Mouse (Mus musculus) heart, adult 2 months (tissue): ENCODE measurements around the gene Gm3336. TPM values are rescaled to one million over a fixed set of nuclear protein-coding genes. Genes with fewer than 3 reads are reported as not detected.

Experiments used
- DNase-seq, 2 experiments: peaks; one replicate each; pipeline ENCODE4 v3.0.0; 2021
- H3K27ac ChIP-seq: fragments of 200-600 bp; 2 replicates; pipeline ENCODE4 v1.8.1; 2022
- H3K27me3 ChIP-seq: fragments of 200-500 bp; 2 replicates; pipeline ENCODE4 v1.6.1; 2012; ENCODE audit warnings: mild to moderate bottlenecking, low read length, inconsistent platforms, mixed read lengths; ENCODE audit not compliant: control insufficient read depth, insufficient read depth
- H3K36me3 ChIP-seq: fragments of 200-500 bp; 2 replicates; pipeline ENCODE4 v1.6.1; 2012; ENCODE audit warnings: low read length, inconsistent platforms; ENCODE audit not compliant: control insufficient read depth, insufficient read depth
- H3K4me1 ChIP-seq: fragments of 200-500 bp; 2 replicates; pipeline ENCODE4 v1.6.1; 2011; ENCODE audit warnings: low read length; ENCODE audit not compliant: control insufficient read depth, insufficient read depth
- H3K4me3 ChIP-seq: fragments of 200-600 bp; 2 replicates; pipeline ENCODE4 v1.8.1; 2022
- H3K79me2 ChIP-seq: fragments of 200-500 bp; replicated peaks from 2 replicates; pipeline ENCODE4 v1.6.1; 2012; ENCODE audit warnings: mild to moderate bottlenecking, inconsistent platforms, low read length, moderate library complexity, mixed read lengths; ENCODE audit not compliant: control insufficient read depth, insufficient read depth
- H3K9ac ChIP-seq: fragments of 200-500 bp; 2 replicates; pipeline ENCODE4 v1.6.1; 2012; ENCODE audit warnings: low read depth, mild to moderate bottlenecking, control low read depth, inconsistent platforms, low read length, mixed read lengths
- CTCF ChIP-seq: fragments of 200-600 bp; IDR thresholded peaks from 2 replicates; pipeline ENCODE4 v1.8.1; 2022; ENCODE audit warnings: antibody characterized with exemption, mild to moderate bottlenecking, moderate library complexity
- EP300 ChIP-seq: fragments of 200-500 bp; IDR thresholded peaks from 2 replicates; pipeline ENCODE4 v1.6.1; 2011; ENCODE audit warnings: low read depth, low read length, control low read depth; ENCODE audit not compliant: insufficient read depth
- POLR2A ChIP-seq: fragments of 200-500 bp; IDR thresholded peaks from 2 replicates; pipeline ENCODE4 v1.6.1; 2011; ENCODE audit warnings: mild to moderate bottlenecking, low read depth, low read length, control low read depth; ENCODE audit not compliant: insufficient read depth
- WGBS: fragments of 180-500 bp; shearing (Covaris S2); methylation state at CpG from one replicate; pipeline ENCODE4 v1.1.7; 2018; 5-methylcytosine and 5-hydroxymethylcytosine counted together
- intact Hi-C: fragments of 180-260 bp; cut with DNase I; formaldehyde crosslinking; loops from one replicate; pipeline ENCODE4 v1.15.1; 2025
- long read RNA-seq: library from polyadenylated mRNA; stranded (forward); transcript quantifications from one replicate; pipeline ENCODE4 v2.0.0, GENCODE M21; 2021
- polyA plus RNA-seq: library from polyadenylated mRNA; depleted of rRNA; stranded (reverse); fragments of >200 nt; gene quantifications from 2 replicates; pipeline ENCODE4 v1.2.3, GENCODE M21; 2012; rRNA removed
- total RNA-seq, 2 experiments: library from RNA; stranded (reverse); gene quantifications; 2 replicates each; pipeline ENCODE4 v1.2.3; 2021

Gm3336 gene
- not detected for total RNA-seq
- polyA plus RNA-seq: not detected in 2 replicates
- long read RNA-seq: 0 reads

- H3K9ac ChIP-seq: no peak within 1 kb of the TSS
- DNase-seq: peak; percentile 72 to 75
- no peak within 1 kb of the TSS for H3K27ac ChIP-seq
- H3K27me3 ChIP-seq: no peaks in the 10 kb centered on the region
- WGBS: 4% methylated on average over 19 of the region's 19 CpGs
- TF ChIP-seq EP300: peak; percentile 42; the same call in 1 of the 2 replicates
- TF ChIP-seq CTCF: no peak; the same call in 1 of the 2 replicates
- intact Hi-C loops: no loop called here
- H3K36me3 ChIP-seq: no peaks in the 10 kb centered on the region
- peaks cover 1% of the 10 kb centered on the region; the same call in 1 of the 2 replicates for H3K4me1 ChIP-seq
- no peak within 1 kb of the TSS for H3K4me3 ChIP-seq
- H3K79me2 ChIP-seq: no peaks in the 10 kb centered on the region
Observed at GRCm38 (mm10) chr8:70718297-70718696, at the start of gene Gm3336. Gene Gm3336, plus strand, starts transcription at chr8:70718543.

GRCm38 (mm10) chr8:70671615-70672324 is 46.6 kb upstream of the Gm3336 start:
- intact Hi-C loops: no loop called here
- no peaks in the 10 kb centered on the region for H3K36me3 ChIP-seq
- no peak overlapping the region for H3K4me3 ChIP-seq
- peaks cover 9% of the 10 kb centered on the region for H3K4me1 ChIP-seq
- TF ChIP-seq EP300: no peak; the same call in 1 of the 2 replicates
- TF ChIP-seq POLR2A: no peak
- no peak for TF ChIP-seq CTCF
- 57% methylated on average over 10 of the region's 10 CpGs for WGBS
- H3K27ac ChIP-seq: peak overlapping the region; percentile 81
- DNase-seq: peak in 1 of 2 experiments; percentile 76
- no peak overlapping the region for H3K9ac ChIP-seq
- no peaks in the 10 kb centered on the region for H3K79me2 ChIP-seq
- no peaks in the 10 kb centered on the region for H3K27me3 ChIP-seq

GRCm38 (mm10) chr8:70672325-70673078 is 45.8 kb upstream of the Gm3336 start:
- 32% methylated on average over 19 of the region's 19 CpGs for WGBS
- intact Hi-C loops: loop anchor here (1.0 kb wide), 1 partner anchor 28 kb away; no protein-coding TSS in a partner anchor
- TF ChIP-seq POLR2A: no peak
- TF ChIP-seq CTCF: no peak
- no peak for TF ChIP-seq EP300

GRCm38 (mm10) chr8:70673079-70673856 is 45.1 kb upstream of the Gm3336 start, which contains the start of gene Lsm4:
Gene Lsm4, plus strand, starts transcription at chr8:70673248.
- under 1% methylated on average over 60 of the region's 60 CpGs for WGBS
- peak; percentile 98 to 99 for DNase-seq
- Histone ChIP-seq H3K27ac (peak within 1 kb of the TSS; percentile 98), H3K9ac (peak within 1 kb of the TSS; percentile 72), H3K27me3 (no peaks in the 10 kb centered on the region), H3K79me2 (no peaks in the 10 kb centered on the region), H3K36me3 (no peaks in the 10 kb centered on the region), H3K4me1 (peaks cover 9% of the 10 kb centered on the region), H3K4me3 (peak within 1 kb of the TSS; percentile 71)
- TF ChIP-seq POLR2A (peak; percentile 80), EP300 (peak; percentile 91), CTCF (peak; percentile 89)
- intact Hi-C loops: loop anchor here (1.0 kb wide), 1 partner anchor 27 kb away; no protein-coding TSS in a partner anchor

More at GRCm38 (mm10) chr8:70672325-70673078, 45.8 kb upstream of the Gm3336 start:
- Histone ChIP-seq H3K79me2 (no peaks in the 10 kb centered on the region), H3K4me3 (peak overlapping the region; percentile 29), H3K4me1 (peaks cover 9% of the 10 kb centered on the region), H3K27ac (peak overlapping the region; percentile 81), H3K27me3 (no peaks in the 10 kb centered on the region), H3K36me3 (no peaks in the 10 kb centered on the region), H3K9ac (peak overlapping the region; percentile 17)
- DNase-seq: no peak

GRCm38 (mm10) chr8:70674109-70674508 is 44.2 kb upstream of the Gm3336 start:
- H3K27ac ChIP-seq: peak overlapping the region; percentile 98
- H3K27me3 ChIP-seq: no peaks in the 10 kb centered on the region
- H3K79me2 ChIP-seq: no peaks in the 10 kb centered on the region
- WGBS: 86% methylated on average over 3 of the region's 3 CpGs
- H3K36me3 ChIP-seq: no peaks in the 10 kb centered on the region
- intact Hi-C loops: no loop called here
- peak overlapping the region; percentile 71 for H3K4me3 ChIP-seq
- peaks cover 11% of the 10 kb centered on the region for H3K4me1 ChIP-seq
- no peak for DNase-seq
- no peak for TF ChIP-seq POLR2A
- no peak for TF ChIP-seq EP300
- no peak for TF ChIP-seq CTCF
- peak overlapping the region; percentile 56; the same call in 1 of the 2 replicates for H3K9ac ChIP-seq
